Mouse (Mus musculus) CH12.LX (cell line): Measurements from ENCODE around the gene Pak1ip1. TPM values are rescaled to one million over a fixed set of nuclear protein-coding genes. Genes with fewer than 3 reads are reported as not detected.

ENCODE experiments used
- DNase-seq: peaks from one replicate; pipeline ENCODE4 v3.0.0-alpha.2; 2013; ENCODE audit errors: extremely low read depth
- H3K27ac ChIP-seq: 2 replicates; pipeline ENCODE4 v1.5.1; 2012; ENCODE audit warnings: low read depth, mild to moderate bottlenecking, control low read depth, moderate library complexity; ENCODE audit not compliant: insufficient read depth
- H3K27me3 ChIP-seq: replicated peaks from 2 replicates; pipeline ENCODE3; 2012; ENCODE audit warnings: inconsistent platforms
- H3K36me3 ChIP-seq, 2 experiments: replicated peaks in 1 of 2; 2 replicates each; pipeline versions ENCODE3 to v1.6.1; 2012; ENCODE audit warnings: inconsistent platforms in 1 of 2, low read length in 1 of 2, mild to moderate bottlenecking in 1 of 2, mixed read lengths in 1 of 2, moderate library complexity in 1 of 2; ENCODE audit not compliant: control insufficient read depth in 1 of 2, insufficient read depth in 1 of 2
- H3K4me1 ChIP-seq, 2 experiments: 2 replicates each; pipeline ENCODE4 v1.6.1; 2012; ENCODE audit warnings: inconsistent platforms in 1 of 2, moderate library complexity in 1 of 2; ENCODE audit not compliant: insufficient read depth in 2 of 2, control insufficient read depth in 1 of 2
- H3K4me2 ChIP-seq: 2 replicates; pipeline ENCODE4 v1.6.1; 2012; ENCODE audit warnings: low read depth, mild to moderate bottlenecking, control low read depth; ENCODE audit not compliant: poor library complexity, insufficient read depth, severe bottlenecking
- H3K4me3 ChIP-seq, 3 experiments: fragments of 150-350 bp in 1 of 3; sonication (generic) in 1 of 3; replicated peaks in 1 of 3; 2 replicates each; pipeline versions ENCODE3 to v1.5.1; 2011 to 2012; ENCODE audit warnings: low read depth in 2 of 3, low read length in 2 of 3, mild to moderate bottlenecking in 2 of 3, moderate library complexity in 2 of 3, control low read depth in 1 of 3, improper control_type of control experiment in 1 of 3, inconsistent platforms in 1 of 3, mixed read lengths in 1 of 3; ENCODE audit not compliant: poor library complexity in 1 of 3
- H3K79me2 ChIP-seq: replicated peaks from 2 replicates; pipeline ENCODE4 v1.6.1; 2012; ENCODE audit warnings: mild to moderate bottlenecking, moderate library complexity; ENCODE audit not compliant: control insufficient read depth, poor library complexity, insufficient read depth, severe bottlenecking; ENCODE audit errors: extremely low read depth
- H3K9ac ChIP-seq: 2 replicates; pipeline ENCODE4 v1.6.1; 2012; ENCODE audit warnings: low read depth, mild to moderate bottlenecking, control low read depth, moderate library complexity; ENCODE audit not compliant: insufficient read depth
- H3K9me3 ChIP-seq: replicated peaks from 2 replicates; pipeline ENCODE3; 2012; ENCODE audit warnings: low read length, inconsistent platforms, mixed read lengths
- BHLHE40 ChIP-seq: IDR thresholded peaks from 2 replicates; pipeline ENCODE4 v1.6.1; 2011; ENCODE audit warnings: mild to moderate bottlenecking, low read depth, low read length, improper control_type of control experiment
- CHD1 ChIP-seq: IDR thresholded peaks from 2 replicates; pipeline ENCODE4 v1.6.1; 2012; ENCODE audit warnings: low read depth, low read length, improper control_type of control experiment, inconsistent platforms
- CTCF ChIP-seq, 2 experiments: IDR thresholded peaks in 1 of 2; conservative IDR thresholded peaks in 1 of 2; 2 replicates each; pipeline ENCODE4 v1.5.1; 2011 to 2012; ENCODE audit warnings: low read depth in 2 of 2, low read length in 2 of 2, improper control_type of control experiment in 1 of 2, inconsistent platforms in 1 of 2, mild to moderate bottlenecking in 1 of 2, moderate library complexity in 1 of 2
- E2F4 ChIP-seq: IDR thresholded peaks from 2 replicates; pipeline ENCODE4 v1.6.1; 2011; ENCODE audit warnings: low read depth, low read length, improper control_type of control experiment; ENCODE audit not compliant: insufficient replicate concordance
- EP300 ChIP-seq: IDR thresholded peaks from 2 replicates; pipeline ENCODE4 v1.6.1; 2011; ENCODE audit warnings: low read length, improper control_type of control experiment
- ETS1 ChIP-seq: conservative IDR thresholded peaks from 2 replicates; pipeline ENCODE4 v1.6.1; 2012; ENCODE audit warnings: low read depth, mild to moderate bottlenecking, inconsistent platforms, low read length, improper control_type of control experiment, moderate library complexity
- JUN ChIP-seq: IDR thresholded peaks from 2 replicates; pipeline ENCODE4 v1.6.1; 2011; ENCODE audit warnings: low read depth, mild to moderate bottlenecking, low read length, improper control_type of control experiment, moderate library complexity; ENCODE audit not compliant: insufficient read depth
- KAT2A ChIP-seq: IDR thresholded peaks from 2 replicates; pipeline ENCODE4 v1.6.1; 2012; ENCODE audit warnings: low read length, improper control_type of control experiment, inconsistent platforms; ENCODE audit not compliant: insufficient replicate concordance
- MEF2A ChIP-seq: IDR thresholded peaks from 2 replicates; pipeline ENCODE4 v1.6.1; 2014; ENCODE audit warnings: low read depth, mild to moderate bottlenecking, inconsistent platforms, low read length, improper control_type of control experiment, borderline replicate concordance
- MXI1 ChIP-seq: IDR thresholded peaks from 2 replicates; pipeline ENCODE4 v1.6.1; 2011; ENCODE audit warnings: mild to moderate bottlenecking, low read depth, low read length, improper control_type of control experiment
- NRF1 ChIP-seq: IDR thresholded peaks from 2 replicates; pipeline ENCODE4 v1.6.1; 2014; ENCODE audit warnings: low read depth, mild to moderate bottlenecking, inconsistent platforms, low read length, improper control_type of control experiment, moderate library complexity
- POLR2AphosphoS2 ChIP-seq: IDR thresholded peaks from 2 replicates; pipeline ENCODE4 v1.6.1; 2011; ENCODE audit warnings: low read depth, low read length, improper control_type of control experiment
- RAD21 ChIP-seq: IDR thresholded peaks from 2 replicates; pipeline ENCODE4 v1.6.1; 2011; ENCODE audit warnings: low read depth, mild to moderate bottlenecking, low read length, improper control_type of control experiment, moderate library complexity
- SMC3 ChIP-seq: IDR thresholded peaks from 2 replicates; pipeline ENCODE4 v1.6.1; 2011; ENCODE audit warnings: low read depth, low read length, improper control_type of control experiment
- TCF12 ChIP-seq: IDR thresholded peaks from 2 replicates; pipeline ENCODE4 v1.6.1; 2014; ENCODE audit warnings: low read depth, mild to moderate bottlenecking, inconsistent platforms, low read length, improper control_type of control experiment
- USF2 ChIP-seq: conservative IDR thresholded peaks from 2 replicates; pipeline ENCODE4 v1.6.1; 2011; ENCODE audit warnings: low read depth, low read length, improper control_type of control experiment
- ZC3H11A ChIP-seq: IDR thresholded peaks from 2 replicates; pipeline ENCODE4 v1.6.1; 2012; ENCODE audit warnings: low read depth, mild to moderate bottlenecking, inconsistent platforms, low read length, improper control_type of control experiment
- ZMIZ1 ChIP-seq: IDR thresholded peaks from 2 replicates; pipeline ENCODE4 v1.6.1; 2012; ENCODE audit warnings: low read depth, mild to moderate bottlenecking, inconsistent platforms, low read length, improper control_type of control experiment
- ZNF384 ChIP-seq: IDR thresholded peaks from 2 replicates; pipeline ENCODE4 v1.6.1; 2012; ENCODE audit warnings: low read depth, low read length, improper control_type of control experiment, inconsistent platforms
- dilution Hi-C: fragments of 300-500 bp; cut with MboI; formaldehyde crosslinking; loops from 2 replicates; pipeline ENCODE4 v1.14.3; 2020; ENCODE audit warnings: low sequenced_read_pairs; ENCODE audit not compliant: extremely low pct_unique_long_range_greater_than_20kb, extremely low pct_ligation_motif_present
- in situ Hi-C: fragments of 300-500 bp; cut with MboI; formaldehyde crosslinking; loops from 3 replicates; pipeline ENCODE4 v1.14.3; 2019; ENCODE audit warnings: low sequenced_read_pairs, low pct_ligation_motif_present, low pct_unique_long_range_greater_than_20kb, mixed read lengths
- polyA plus RNA-seq: library from polyadenylated mRNA; unstranded; fragments of >175 nt; gene quantifications from 2 replicates; pipeline ENCODE4 v1.2.1, GENCODE M21; 2012; ENCODE audit warnings: low read depth; ENCODE audit not compliant: insufficient read length
- total RNA-seq, 2 experiments: library from RNA; depleted of rRNA; stranded (reverse); fragments of 300-350 nt in 1 of 2; fragments of >200 nt in 1 of 2; gene quantifications; 2 replicates each; pipeline ENCODE4 v1.2.3; 2012 to 2014

Pak1ip1 gene
- total and polyA plus RNA-seq, 3 experiments = 54.8 to 81.9 (median 66.1) TPM

DNA sequence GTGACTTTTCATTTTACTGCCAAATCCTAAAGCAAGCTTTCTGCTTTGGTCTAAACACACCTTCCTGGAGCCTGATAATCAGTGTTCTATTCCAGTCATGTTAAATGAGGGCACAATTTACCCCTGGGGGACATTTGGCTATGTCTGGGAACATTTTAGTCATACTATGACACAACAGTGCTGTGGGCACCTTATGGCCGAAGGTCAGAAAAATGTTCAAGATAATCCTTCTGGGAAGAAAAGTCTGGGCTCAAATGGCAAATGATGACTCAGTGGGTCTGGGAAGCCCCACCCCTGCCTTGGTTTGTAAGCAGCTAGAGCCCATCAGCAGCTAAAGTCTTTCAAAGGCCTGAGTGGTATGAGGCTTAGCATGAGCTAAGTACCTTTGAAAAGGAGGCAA is 18.1 kb upstream of the Pak1ip1 start:
- Histone ChIP-seq H3K4me3 (no peak overlapping the region), H3K27me3 (no peaks in the 10 kb centered on the region), H3K9ac (no peak overlapping the region), H3K79me2 (no peaks in the 10 kb centered on the region), H3K4me2 (no peak overlapping the region), H3K36me3 (no peaks in the 10 kb centered on the region), H3K27ac (no peak overlapping the region), H3K9me3 (no peaks in the 10 kb centered on the region), H3K4me1 (peaks cover 0 to 6% of the 10 kb centered on the region in 2 experiments; a peak in 2 of 4 replicates)
- TF ChIP-seq EP300 (no peak), USF2 (no peak), E2F4 (no peak), JUN (no peak), BHLHE40 (no peak), ZNF384 (no peak), MEF2A (no peak), TCF12 (no peak), SMC3 (no peak), ZC3H11A (no peak), KAT2A (no peak), ZMIZ1 (no peak), POLR2AphosphoS2 (no peak), ETS1 (no peak), NRF1 (no peak), CTCF (conservative IDR thresholded peaks at IDR 0.05 in 1 of 2, IDR thresholded peaks at IDR 0.05 in 1 of 2; ENCODE audit: low read depth in 2 of 2, low read length in 2 of 2) (no peak), CHD1 (no peak), RAD21 (no peak)
- no peak for DNase-seq
- dilution Hi-C loops = no loop called here
- in situ Hi-C loops = no loop called here

DNA sequence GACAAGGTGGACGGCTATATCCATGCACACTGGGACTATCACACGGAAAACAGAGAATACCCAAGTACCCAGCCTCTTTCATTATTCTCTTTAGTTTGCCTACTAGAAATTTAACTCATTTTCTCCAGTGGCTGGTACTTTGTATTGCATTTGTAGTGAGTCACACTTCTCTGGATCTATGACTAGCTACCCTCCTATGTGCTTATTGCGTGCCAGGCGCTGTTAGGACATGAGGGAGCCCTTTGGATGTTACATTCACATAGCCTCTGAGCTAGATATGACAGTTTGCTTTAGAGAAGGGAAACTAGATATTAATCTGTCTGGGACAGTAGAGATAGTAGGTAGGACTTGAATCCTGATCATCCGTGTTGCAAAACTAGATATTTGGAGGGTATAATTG is 14.7 kb upstream of the Pak1ip1 start:
- Histone ChIP-seq H3K9me3 (no peaks in the 10 kb centered on the region), H3K79me2 (no peaks in the 10 kb centered on the region), H3K4me3 (no peak overlapping the region), H3K4me1 (no peaks in the 10 kb centered on the region), H3K27me3 (no peaks in the 10 kb centered on the region), H3K4me2 (no peak overlapping the region), H3K36me3 (no peaks in the 10 kb centered on the region), H3K9ac (no peak overlapping the region), H3K27ac (no peak overlapping the region)
- in situ Hi-C loops (no loop called here), dilution Hi-C loops (no loop called here)
- no peak for DNase-seq
- TF ChIP-seq MXI1 (no peak), ZNF384 (no peak)
